Mouse (Mus musculus) layer of hippocampus, postnatal 25 days (tissue): ENCODE measurements around the gene Best3. TPM values are rescaled to one million over a fixed set of nuclear protein-coding genes. Genes with fewer than 3 reads are reported as not detected.

Source experiments
- DNase-seq, 2 experiments: peaks; one replicate each; pipeline ENCODE4 v3.0.0; 2022; ENCODE audit warnings: mixed read lengths in 2 of 2, low spot score in 1 of 2; ENCODE audit errors: extremely low spot score in 1 of 2
- total RNA-seq, 2 experiments: library from RNA; stranded (reverse); gene quantifications; 2 replicates each; pipeline ENCODE4 v1.2.3; 2021

Gene Best3
- total RNA-seq, 2 experiments from 2014 or later = 1.8 to 2.7 TPM

DNA sequence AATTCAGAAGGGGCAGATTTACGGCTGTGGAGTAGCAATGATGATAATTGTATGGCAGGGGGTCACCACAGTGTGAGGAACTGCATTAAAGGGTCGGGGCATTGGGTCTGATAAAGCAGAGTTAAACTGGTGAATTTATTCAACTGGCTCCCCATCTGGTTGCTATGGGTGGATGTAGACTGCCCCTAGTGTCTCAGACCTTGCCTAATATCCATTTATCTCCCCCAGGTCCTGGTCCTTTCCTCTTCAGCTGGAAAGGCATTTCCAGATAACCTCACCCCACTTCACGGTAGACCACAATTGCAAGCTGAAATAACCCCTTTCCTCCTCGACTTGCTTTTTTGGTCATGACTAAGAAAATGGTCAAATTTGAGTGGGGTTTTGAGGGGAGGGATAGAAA, 8.7 kb upstream of the Best3 start:
- DNase-seq = no peak

DNA sequence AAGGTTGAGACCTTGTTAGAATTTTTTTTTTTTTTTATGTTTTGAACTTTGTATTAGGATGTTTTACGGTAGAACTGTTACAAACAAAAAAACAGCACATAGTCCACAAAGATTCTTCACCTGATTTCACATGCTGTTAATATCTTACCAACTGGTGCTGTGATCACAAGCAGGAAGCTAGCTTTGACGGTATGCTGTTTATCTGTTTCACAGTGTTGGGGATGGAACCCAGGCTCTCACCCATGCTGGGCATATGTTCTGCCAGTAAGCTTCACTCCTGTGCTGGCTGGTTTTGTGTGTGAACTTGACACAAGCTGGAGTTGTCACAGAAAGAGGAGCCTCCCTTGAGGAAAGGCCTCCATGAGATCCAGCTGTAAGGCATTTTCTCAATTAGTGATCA, 8.3 kb upstream of the Best3 start:
- no peak for DNase-seq

DNA sequence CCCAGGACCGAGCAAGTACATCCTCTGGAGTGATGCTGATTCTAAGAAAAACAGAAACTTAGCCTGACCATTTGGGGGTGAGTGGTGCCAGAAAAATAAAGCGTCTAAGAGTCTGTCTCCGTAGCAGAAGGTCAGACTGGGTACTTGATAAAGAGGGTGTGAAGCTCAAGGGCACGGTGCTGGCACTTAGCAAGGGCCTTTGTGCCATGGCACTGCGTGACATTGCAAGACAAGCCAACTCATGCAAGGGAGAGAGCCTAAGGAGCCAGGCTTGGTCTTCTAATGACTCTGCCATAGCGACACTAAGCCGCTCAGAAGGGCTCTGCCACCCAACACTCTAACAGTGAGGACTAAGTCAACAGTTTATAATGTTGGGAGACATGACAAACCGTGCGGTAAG, 7.3 kb upstream of the Best3 start:
- DNase-seq = no peak

DNA sequence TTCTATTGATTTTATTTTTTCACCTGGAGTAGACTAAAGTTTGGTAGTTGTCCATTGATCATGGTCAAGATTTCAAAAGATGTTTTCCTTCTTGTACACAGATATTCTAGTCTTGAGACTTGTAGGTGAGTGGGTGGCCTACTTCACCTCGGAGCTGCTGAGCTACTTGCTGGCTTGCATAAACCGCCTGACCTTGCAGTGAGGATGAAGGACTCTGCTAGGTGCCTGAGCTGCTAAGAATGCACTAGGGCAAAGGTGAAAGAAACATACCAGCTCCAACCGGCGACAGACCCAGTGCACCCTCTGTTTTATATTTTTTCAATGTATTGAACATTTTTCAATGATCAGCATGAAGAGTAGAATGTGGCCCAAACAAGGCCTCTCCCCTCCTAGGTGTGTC, 5.8 kb upstream of the Best3 start:
- no peak for DNase-seq

DNA sequence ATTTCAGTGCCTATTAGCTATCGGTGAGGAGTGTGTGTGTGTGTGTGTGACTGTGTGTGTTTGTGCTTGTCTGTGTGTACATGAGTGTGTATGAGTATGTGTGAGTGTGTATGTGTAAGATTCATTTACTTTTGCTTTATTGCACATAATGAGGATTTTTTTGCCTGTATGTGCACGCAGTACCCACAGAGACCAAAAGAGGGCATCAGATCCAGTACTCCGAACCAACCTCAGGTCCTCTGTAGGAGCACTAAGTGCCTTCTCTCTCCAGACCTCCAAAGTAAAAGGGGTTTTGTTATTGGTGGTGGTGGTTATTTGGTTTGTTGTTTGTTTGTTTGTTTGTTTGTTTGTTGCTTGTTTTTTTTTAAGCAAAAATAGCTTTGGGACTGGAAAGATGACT, 5.2 kb upstream of the Best3 start:
- DNase-seq = peak in 1 of 2 experiments; percentile 31

DNA sequence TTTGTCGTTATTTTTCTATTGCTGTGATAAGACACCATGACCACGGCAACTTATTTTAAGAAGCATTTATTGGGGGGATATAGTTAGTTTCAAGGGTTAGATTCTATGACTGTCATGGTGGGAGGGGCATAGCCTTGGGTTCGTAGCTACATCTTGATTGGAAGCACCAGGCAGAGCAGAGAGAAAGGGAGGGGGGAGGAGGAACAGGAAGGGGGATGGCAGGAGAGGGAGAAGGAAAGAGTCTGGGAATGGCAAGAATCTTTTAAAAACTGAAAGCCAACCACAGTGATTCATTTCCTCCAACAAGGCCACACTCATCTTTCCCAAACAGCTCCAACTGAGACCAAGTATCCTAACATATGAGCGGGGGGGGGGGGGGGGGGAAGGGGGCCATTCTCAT, 3.6 kb upstream of the Best3 start:
- DNase-seq = no peak

DNA sequence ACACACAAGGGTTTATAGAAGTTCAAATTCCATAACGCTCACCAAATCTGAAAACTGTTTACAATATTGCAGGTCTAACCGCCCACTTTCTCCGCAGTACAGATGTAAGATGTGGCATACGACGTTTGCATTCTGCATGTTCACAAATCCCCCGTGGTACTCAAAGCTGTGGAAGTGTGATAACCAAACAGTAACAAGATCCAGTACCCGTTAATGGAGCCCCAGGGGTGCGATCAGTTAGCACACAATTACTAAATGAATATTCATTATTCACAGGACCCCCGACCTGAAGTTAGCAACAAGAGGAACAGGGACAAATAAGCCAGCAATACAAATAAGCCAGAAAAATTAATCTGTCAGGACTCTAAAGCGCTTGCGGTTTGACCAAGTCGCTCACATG, 1.3 kb upstream of the Best3 start:
- no peak for DNase-seq

DNA sequence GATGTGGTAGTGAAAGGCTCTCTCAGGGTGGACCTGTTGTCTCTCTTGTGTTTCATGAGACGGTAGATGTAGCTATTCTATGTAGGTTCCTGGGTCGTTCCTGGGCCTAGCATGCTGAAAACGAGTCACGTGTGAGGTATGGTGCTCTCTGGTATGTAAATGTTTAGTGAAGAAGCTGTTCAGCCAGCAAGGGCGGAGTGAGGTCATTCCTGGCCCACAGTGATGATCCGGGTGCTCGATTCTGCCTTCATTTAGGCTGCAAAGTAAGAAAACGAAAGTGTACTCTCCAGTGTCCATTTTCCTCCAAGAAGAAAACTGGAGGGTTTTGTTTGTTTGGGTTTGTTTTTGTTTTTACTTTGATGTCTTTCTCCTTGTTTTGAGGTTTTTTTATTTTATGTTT, 7.9 kb downstream of the Best3 start:
- no peak for DNase-seq

DNA sequence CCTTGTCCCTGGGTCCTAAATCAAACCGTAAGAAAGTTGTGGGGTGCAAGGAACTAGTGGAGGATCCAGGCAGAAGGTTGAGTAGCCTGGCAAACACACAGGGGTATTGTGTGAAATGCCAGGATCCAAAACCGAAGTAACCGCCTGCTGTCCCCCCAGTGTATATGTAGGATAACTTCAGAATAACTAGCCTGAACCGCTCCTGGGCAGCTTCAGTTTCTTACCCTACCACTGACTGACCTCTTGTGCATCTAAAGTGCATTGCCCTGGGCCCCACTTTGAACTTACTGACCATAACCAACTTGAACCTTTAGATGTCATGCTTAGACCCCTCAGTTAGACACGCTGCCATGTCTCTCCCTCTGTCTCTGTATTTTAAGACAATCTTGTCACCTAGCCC, 9.0 kb downstream of the Best3 start:
- DNase-seq = no peak

DNA sequence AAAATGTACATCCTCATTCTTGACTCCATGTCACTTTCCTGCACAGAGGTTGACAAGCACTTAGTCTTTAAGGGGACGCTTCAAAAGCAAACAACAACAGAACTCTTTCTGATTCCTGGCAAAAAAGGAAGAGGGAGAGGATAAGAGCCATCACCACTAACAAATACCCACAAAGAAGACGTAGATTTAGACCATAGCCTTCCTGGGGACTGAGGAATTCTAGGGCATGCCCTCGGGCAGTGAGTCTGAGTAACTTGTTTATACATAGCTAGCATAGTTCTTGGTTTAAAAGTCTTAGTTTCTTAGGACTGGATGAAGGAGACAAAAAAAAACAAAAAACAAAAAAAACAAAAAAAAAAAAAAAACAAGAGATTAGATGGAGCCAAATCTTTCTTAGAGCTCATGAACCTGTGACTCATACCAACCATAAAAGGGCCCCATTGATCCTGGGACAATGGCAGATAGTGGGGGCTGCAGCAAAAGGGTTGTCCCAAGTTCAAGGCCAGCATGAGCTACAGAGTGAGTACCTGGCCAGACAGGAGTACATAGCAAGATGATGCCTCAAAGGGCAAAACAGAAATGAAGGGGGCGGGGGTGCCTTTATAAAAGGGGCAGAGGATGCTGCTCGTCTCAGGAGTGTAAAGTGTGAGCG, 9.6 kb downstream of the Best3 start:
- no peak for DNase-seq

DNA sequence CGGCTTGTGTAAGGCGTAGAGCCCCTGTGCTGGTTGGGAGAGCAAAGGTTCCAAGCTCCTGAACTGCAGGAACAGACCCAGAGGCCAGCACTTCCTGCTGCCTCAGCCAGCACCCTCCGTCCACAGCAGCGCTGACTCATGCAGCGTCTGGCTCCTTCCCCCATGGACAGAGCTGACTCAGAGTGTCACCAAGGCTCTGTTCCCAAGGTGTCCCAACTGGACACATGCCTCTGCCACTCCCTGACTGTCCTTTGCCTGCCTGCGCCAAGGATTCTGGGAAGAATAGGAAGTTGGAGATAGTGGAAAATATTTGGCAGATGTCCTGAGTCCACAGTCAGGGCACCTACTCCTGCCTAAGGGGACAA, 10.1 kb downstream of the Best3 start:
- DNase-seq = no peak

DNA sequence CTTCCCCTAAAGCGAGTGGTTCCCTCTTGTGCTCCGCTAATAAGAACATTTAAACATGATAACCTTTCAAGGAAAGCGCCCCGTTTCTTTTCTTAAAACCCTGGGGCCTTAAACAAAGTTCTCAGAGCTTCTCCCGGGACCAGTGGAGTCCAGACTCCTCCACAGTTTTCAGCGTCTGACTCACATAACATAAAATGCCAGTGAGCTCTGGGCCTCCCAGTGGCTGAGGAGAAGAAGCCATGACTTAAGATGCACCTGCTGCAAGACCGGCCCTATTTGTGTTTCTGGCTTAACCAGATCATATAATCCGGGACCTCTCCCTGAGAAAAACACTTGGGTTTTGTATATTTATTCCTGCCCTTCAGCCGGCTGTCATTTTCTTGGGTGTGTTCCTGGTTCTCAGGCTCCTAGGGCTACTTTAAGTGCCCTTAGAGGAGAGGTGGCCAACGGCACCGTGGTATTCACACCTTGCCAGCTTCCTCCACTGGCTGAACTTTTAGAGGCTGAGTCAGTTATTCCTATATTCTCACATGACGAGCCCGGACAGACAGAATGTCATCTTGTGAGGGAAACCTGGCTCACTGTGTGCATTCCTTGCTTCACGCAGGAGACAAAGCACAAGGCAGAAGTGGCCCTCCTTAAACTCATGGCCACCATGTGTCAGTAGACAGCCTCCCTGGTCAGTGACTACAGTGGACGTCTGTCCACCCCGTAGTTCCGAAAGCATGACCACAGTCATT, 12.8 kb downstream of the Best3 start:
- no peak for DNase-seq

DNA sequence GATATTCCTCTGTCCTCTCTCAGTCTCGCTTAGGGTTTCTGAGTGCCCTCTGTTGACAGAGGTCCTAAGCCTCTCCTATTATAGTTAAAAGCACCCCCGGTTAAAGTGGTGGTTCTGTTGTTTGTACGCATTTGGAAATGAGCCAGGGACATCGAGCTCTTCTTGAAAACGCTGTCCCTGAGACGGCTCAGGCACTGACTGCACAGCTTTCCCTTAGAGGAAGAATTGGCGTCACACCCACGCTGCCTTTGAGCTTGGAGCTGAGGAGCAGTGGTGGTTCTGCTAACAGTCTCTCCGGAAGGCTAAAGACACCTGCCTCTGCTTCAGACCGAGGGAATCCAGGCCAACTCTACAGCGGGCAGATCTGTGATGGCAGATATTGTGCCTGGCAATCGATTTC, 14.9 kb downstream of the Best3 start:
- DNase-seq = peak in 1 of 2 experiments; percentile 10

DNA sequence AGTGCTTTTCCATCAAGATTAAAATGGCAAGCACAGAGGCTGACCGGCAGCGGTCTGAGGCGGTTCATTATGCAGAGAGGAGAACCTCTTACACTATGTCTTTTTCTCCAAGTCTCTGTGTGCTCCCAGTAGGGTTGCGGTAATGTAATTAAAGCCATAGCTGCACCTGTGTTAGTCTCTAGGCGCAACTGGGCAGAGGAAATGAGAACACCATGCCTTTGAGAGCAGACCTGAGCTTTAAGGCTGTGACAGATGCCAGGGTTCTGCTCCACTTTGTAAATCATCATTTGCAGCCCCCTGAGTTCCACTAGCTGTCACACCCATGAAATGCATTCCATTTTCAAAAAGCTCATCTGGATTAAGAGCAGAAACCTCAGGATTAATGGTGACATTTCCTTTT, 18.6 kb downstream of the Best3 start:
- DNase-seq = no peak

DNA sequence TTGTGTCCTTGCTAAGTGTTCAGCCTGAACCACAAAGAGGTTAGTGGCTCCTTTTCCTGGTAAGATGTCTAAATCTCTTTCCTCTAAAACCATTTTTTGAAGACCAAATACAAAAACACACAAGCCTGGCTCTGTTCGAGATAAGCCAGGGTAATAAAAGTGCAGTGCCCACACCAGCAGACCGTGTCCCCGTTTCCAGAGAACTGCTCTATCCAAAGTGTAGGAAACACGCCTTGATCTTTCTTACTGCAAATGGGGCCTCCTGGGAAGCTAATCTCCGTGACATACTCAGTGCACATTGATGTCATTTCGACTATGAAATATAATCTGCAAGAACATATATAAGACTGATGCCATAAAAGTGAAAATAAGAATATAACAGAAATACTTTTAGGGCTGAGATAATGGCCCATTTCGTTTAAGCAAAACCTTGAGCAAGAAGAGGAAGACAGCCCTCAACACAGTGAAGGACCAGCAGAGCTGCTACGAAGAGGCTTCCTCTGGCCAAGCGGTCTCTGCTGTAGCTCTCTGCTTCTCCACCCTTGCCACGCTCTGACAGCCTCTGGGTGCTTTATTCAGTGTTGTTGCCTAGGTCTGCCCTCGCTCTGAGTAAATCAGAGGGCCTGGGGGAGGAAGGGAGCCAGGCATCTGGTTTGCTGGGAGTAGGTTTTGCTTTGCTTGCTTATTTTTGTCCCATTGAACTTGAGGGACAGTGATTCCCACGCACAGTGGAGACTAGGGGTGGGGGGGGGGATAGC, 19.8 kb downstream of the Best3 start:
- DNase-seq = no peak

DNA sequence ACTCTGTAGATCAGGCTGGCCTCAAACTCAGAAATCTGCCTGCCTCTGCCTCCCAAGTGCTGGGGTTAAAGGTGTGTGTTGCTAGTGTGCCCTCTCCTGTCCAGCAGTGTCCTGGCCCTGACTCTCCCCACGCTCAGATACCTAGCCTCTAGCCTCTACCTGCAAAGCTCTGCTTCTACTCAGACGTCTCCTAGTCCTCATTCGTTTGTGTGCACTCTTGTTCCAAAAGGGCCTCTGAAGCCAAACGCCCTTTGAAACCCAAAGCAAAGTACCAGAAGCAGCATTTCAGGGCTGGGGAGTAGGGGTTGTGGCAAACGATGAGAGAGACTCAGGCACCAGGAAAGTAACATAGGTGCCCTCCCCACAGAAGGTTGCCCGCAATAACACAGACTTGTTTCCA, 23.6 kb downstream of the Best3 start:
- DNase-seq = no peak

DNA sequence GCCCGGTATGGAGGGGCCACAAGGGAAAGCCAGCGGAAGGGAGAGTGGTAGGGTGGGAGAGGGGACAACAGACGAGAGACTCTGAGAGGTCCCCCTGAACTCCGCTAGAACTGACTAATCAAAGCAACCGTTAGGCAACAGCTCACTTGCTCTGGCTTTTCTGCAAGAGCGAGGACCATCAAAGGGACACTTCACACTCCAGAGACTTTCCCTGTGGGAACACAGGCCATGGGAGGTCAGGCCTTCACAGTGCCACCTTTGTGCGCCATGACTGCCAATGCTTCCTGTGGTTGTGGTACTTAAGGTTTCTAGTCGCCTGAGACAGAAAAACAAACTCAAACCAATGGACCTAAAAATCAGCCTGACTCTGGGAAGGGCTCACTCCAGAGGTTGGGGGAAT, 24.9 kb downstream of the Best3 start:
- DNase-seq = no peak

DNA sequence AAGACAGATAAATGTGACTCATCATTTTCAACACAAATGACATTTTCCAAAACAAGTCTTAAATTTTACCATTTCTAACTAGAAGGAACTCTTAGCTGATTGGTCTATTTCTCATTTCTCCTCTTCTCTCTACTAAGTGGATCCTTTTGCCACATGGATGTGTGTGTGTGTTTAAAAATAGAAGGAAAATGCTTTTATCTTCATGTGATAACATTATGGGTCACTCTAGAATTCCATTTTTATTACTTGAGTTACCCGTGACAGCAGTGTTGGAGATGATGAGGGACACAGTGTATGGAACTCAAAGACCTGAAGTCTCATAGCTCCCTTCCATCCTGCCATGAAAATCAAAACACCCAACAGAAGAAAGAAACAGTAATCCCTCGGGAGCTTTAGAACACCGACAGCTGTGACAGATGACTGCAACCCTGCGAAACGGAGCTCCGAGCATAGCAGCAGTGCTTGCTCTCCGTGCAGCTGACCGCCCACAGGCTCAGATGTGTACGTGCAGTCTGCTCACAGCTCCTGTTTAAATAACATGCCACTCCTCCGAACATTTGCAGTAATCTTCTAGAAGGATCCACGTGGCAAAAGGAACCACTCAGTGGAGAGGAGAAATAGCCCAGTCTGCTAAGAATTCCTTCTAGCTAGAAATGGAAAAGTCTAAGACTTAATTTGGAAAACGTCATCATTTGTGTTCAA, 27.7 kb downstream of the Best3 start:
- no peak for DNase-seq

DNA sequence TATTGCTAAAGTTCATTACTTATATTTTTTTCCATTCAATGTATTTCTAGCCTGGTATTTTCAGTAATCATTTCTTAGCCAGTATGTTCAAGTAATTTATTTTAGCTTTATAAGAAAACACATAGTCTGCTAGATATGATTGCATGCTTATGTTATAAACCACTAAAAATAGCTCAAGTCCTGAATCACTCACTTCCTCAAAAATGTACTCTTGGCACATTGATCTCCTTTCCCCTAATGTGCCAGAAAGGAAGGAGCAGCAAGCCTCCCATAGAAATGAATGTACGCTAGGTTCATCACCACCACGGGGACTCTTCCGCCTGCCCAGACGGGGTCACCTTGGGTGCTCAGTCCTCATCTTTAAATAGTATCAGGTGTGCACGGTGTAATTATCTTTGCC, 28.5 kb downstream of the Best3 start:
- no peak for DNase-seq

DNA sequence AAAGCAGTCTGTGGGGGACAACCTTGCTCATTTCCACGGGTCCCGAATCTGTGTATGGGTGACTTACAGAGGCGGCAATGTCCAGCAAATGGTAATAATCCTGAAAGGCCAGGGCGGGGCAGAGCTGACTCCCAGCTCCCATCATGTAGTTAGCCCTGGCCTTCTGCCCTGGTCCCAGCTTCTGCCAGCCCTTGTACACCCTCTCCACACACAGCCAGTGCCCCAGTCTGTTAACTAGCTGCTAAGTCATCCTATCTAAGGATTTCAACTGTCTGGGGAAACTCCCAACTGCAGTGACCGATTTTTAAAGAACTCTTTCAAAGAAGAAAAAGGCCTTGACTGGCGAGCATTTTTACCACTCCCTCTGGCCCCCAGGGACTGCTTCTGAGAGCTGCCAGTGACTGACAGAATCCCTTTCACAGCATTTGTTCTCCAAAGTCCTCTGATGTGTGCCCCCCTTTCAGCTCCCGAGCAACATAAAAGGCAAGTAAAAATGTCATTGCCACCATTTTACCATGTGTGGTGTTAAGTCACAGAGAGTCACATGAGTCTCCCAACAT, 32.2 kb downstream of the Best3 start:
- DNase-seq = no peak
